Mouse (Mus musculus) monocyte, adult 2 months (primary cell): ENCODE data around the gene Fbn1.

Source experiments
- DNase-seq, 2 experiments: peaks; one replicate each; pipeline ENCODE4 v3.0.0; 2022; ENCODE audit warnings: low spot score in 2 of 2, low read depth in 1 of 2

Gene Fbn1

GRCm38 (mm10) chr2:125342181-125342950 lies 165.4 kb downstream of the Fbn1 start:
- no peak for DNase-seq

- no peak for DNase-seq
These were observed 167.4 kb downstream of the Fbn1 start for GRCm38 (mm10) chr2:125340381-125340780.

GRCm38 (mm10) chr2:125337239-125337638 lies 170.6 kb downstream of the Fbn1 start:
- DNase-seq: no peak

GRCm38 (mm10) chr2:125335206-125335605 lies 172.6 kb downstream of the Fbn1 start:
- DNase-seq: no peak

- no peak for DNase-seq
These were observed 173.6 kb downstream of the Fbn1 start for GRCm38 (mm10) chr2:125334163-125334562.

GRCm38 (mm10) chr2:125331581-125331980 lies 176.2 kb downstream of the Fbn1 start:
- no peak for DNase-seq

- DNase-seq: no peak
These were observed 177.3 kb downstream of the Fbn1 start for GRCm38 (mm10) chr2:125330506-125330905.

GRCm38 (mm10) chr2:125325125-125325855 lies 182.5 kb downstream of the Fbn1 start:
- no peak for DNase-seq

- DNase-seq: no peak
These were observed 183.3 kb downstream of the Fbn1 start for GRCm38 (mm10) chr2:125324455-125324854.

GRCm38 (mm10) chr2:125323347-125323746 lies 184.4 kb downstream of the Fbn1 start:
- no peak for DNase-seq

GRCm38 (mm10) chr2:125322581-125322980 lies 185.2 kb downstream of the Fbn1 start:
- DNase-seq: no peak

GRCm38 (mm10) chr2:125321071-125321470 lies 186.7 kb downstream of the Fbn1 start:
- no peak for DNase-seq

GRCm38 (mm10) chr2:125319651-125320050 lies 188.1 kb downstream of the Fbn1 start:
- DNase-seq: no peak

- no peak for DNase-seq
These were observed 189.3 kb downstream of the Fbn1 start for GRCm38 (mm10) chr2:125318371-125319061.

- no peak for DNase-seq
These were observed 192.6 kb downstream of the Fbn1 start for GRCm38 (mm10) chr2:125315203-125315602.

- DNase-seq: no peak
These were observed 193.4 kb downstream of the Fbn1 start for GRCm38 (mm10) chr2:125314169-125314925.

- no peak for DNase-seq
These were observed 198.1 kb downstream of the Fbn1 start for GRCm38 (mm10) chr2:125309710-125310109.

- no peak for DNase-seq
These were observed 202.1 kb downstream of the Fbn1 start for GRCm38 (mm10) chr2:125305671-125306070.

GRCm38 (mm10) chr2:125304746-125305145 lies 203.0 kb downstream of the Fbn1 start:
- no peak for DNase-seq

GRCm38 (mm10) chr2:125303764-125304384 lies 203.9 kb downstream of the Fbn1 start:
- no peak for DNase-seq

GRCm38 (mm10) chr2:125302625-125302924 lies 205.2 kb downstream of the Fbn1 start:
- DNase-seq: no peak
